Mouse (Mus musculus): ENCODE data around the gene Otud7a.

Otud7a gene

DNA sequence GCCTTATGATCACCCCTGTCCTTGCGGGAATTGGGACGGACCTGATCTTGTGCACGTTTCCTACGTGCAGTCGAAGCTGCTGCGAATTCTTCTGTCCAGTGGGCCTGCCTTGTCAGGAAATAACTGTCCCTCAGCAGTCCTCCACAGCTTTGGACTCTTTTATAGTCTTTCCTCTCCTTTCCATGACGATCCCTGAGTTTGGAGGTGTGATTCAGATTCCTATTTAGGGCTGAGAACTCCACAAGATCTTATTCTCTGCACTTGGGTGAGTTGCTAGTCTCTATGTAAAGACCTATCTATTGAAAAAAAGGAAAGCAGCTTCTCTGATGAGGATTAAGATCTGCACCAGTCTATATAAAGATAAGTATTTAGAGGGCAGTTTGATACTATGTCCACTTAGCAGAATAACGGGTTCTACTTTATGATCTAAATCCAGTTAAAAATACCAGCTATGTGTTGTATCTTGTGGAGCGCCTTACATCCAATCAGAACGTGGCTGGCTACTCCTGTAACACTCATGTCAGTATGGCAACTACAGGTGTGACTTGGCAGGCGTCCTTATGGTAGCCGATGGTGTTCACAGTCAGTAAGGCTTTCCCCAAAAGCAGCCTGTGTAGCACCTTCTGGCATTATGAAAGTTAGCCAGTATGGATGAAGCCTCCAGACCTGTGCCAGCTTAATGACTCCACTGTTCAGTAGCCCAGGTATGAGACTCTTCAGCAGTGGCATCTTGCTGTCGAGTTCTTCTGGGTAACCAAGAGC, 274.8 kb downstream of the Otud7a start:
- DNase-seq, result no peak

DNA sequence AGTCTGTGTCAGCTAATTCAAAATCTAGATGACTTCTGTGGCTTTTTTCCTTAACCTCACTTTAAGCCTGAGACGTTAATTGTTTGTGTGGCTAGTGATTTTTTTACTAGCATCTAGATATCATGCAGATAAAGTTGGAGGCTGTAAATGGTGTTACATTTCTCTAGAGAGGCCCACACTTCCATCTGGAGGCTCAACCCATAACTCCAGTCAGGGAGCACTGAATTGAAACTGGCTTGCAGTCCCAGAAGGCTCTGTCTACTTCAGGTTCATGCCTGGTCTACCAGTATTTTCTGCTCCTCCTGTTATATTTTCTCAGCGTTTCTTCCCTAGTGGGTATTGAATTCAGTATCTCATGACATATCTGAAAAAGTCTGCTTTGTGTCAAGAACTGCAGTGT, 276.1 kb downstream of the Otud7a start:
- DNase-seq, result no peak

GRCm38 (mm10) chr7:63725040-63725729, 280.6 kb downstream of the Otud7a start:
- no peak for DNase-seq

DNA sequence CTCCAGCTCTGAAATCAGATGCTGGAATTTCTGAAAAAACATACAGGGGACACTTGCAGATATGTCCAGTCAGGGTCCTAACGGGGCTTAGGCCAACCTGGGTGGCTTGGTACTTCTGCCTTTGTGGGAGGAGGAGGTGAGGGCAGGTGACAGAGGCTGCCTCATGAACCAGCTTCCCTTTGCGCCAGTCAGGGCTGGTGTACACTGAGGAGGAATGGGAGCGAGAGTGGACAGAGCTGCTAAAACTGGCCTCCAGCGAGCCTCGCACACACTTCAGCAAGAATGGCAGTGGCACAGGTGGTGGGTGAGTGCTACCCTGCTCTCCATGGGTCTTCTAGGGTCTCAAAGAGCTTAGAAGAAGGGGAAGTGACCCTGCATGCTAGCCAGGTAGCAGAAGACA, 285.1 kb downstream of the Otud7a start:
- DNase-seq, result no peak

- DNase-seq, result no peak
Observed at GRCm38 (mm10) chr7:63730012-63730411, 285.5 kb downstream of the Otud7a start.

DNA sequence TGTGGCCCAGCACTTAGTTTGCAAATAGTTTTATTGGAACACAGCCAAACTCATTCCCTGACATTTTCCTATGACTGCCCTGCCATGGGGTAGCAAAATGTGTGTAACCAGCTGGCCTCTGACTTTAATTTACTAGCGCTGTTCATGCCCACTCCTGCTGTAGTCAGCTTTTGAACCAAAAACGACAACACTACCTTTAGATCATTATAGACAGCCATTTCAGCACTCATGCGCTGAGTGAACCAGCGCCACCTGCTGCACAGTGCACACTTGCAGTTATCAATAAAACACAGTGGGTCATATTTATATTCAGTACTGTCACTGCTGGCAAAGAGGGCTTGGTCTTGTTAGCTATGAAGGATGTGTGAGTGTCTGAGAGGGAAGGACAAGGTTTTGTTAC, 293.2 kb downstream of the Otud7a start:
- no peak for DNase-seq

- no peak for DNase-seq
Observed at GRCm38 (mm10) chr7:63738142-63738541, 293.6 kb downstream of the Otud7a start.

DNA sequence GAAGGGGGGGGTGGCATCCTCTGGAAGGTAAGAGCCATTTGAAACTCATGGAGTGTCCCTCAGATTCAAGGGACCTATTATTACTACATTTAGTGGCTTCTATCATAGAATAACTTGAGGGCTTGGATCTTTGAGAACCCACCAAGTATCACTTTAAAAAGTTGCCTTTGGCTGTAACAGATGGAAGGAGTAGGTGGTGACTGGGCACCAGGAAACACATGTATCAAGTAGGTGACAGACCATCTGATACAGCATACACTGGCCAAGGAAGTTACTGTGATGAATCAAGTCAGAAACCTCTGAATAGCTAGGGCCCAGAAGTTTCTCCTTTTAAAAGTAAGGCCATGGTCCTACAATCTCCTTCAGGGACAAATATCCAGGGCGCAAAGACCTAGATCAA, 298.6 kb downstream of the Otud7a start:
- no peak for DNase-seq

DNA sequence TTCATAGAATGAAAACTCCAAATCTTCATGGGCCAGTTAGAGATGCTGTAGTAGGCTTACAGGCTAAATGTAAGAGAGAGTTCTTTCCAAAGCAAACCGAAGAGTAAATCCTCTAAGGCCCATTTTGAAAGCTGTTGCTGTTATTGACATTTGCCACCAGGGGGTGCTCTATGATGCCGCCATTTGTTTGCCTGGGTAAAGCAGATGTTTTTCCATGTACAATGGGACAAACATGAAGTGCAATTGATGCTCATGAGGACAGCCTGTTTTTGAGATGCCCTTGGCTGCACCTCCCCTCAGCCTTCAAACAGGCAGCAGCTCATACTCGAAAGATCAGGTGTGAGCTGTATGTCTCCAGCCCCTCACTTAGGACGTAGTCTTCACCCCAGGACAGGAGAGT, 307.5 kb downstream of the Otud7a start:
- DNase-seq, result peak; percentile 66

DNA sequence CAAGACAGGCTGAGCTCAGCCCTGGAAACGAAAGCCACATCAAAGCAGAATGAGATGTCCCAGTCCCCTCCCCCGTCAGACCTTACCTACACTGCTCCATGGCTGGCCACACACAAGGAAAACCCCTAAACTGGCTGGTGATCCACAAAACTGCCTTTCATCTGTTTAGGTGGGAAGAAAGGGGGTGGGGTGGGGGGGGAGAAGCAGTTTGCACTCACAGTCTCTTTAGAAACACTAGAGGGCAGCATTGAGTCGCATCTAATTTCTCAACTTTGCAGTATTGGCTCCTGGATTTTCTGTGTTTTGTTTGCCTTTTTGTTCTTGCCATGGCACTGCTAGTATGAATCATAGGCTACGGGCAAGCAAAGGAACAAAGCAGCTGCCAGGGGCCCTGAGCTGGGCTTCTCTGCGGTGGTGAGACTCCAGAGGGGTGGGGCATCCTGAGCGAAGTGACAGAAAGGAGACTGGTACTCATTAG, 308.8 kb downstream of the Otud7a start:
- DNase-seq, result peak; percentile 68

DNA sequence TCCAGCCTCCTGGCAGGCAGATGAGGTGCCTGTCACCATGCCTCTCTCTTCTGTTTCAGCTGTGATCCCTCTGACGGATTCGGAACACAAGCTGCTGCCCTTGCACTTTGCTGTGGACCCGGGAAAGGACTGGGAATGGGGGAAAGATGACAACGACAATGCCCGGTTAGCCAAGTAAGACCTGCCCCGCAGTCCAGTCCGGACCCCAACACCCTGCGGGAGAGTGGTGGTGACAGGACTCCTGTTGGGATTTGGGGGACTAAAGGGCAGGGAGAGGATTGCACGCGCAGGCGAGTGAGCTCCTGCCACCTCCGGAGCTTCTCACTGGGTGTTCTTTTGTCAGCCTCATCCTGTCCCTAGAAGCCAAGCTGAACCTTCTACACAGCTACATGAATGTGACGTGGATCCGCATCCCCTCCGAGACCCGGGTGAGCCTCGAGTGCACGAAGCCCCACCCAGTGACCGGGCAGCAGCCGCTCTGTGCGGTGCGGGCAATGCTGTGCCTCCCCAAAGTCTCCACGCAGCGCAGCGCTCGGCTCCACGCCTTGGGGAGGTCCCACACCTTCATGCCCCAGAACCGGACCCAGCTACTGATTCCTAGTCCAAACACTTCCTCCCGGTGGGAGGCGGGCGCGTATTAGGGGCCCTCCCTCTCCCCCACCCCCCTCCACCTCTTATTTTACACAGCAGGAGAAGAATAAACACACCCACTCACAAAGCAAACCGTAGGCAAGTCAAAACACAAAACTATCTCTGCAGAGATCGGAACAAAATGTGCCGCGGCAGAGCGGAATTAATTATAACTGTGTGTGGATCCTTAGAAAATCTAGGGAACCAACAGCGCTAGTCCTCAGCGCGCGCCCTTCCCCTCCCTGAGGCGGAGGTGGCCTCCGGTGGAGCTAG, 310.3 kb downstream of the Otud7a start:
- DNase-seq, result peak; percentile 58

DNA sequence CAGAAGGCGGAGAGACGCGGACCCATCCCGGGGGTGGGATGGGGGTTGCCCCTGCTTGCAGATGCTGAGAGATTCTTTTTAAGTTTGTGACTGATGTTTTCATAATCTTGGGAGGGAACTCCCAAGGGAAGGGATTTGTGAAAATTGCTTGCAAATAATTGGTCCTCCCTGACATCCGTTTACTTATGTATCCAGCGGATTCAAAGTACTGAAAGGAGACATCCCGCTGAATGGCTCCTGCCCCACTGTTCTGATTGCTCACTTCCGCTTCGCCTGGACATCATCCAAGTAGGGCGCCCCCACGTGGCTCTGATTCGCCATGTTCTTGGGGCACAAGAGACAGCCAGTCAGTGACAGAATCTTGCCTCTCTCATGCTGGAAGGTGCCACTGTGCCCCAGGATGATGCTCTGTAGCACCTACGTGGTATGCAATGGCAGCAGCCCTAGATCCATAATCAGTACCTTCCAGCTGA, 311.0 kb downstream of the Otud7a start:
- DNase-seq, result peak; percentile 94

DNA sequence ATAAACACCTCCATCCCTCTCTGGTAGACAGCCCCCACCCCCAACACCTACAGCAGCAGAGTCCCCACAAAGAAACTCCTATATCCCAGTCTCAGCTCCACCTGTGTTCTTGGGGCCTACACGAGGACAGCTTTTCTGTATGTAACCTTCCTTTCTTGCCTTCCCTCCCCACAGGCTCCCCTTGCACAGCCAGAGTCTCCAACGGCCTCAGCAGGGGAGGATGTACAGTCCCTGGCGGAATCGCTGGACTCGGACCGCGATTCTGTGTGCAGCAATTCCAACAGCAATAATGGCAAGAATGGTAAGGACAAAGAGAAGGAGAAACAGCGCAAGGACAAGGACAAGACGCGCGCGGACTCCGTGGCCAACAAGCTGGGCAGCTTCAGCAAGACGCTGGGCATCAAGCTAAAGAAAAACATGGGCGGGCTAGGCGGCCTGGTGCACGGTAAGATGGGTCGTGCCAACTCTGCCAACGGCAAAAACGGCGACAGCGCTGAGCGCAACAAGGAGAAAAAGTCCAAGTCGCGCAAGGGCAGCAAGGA, 312.7 kb downstream of the Otud7a start:
- DNase-seq, result no peak

DNA sequence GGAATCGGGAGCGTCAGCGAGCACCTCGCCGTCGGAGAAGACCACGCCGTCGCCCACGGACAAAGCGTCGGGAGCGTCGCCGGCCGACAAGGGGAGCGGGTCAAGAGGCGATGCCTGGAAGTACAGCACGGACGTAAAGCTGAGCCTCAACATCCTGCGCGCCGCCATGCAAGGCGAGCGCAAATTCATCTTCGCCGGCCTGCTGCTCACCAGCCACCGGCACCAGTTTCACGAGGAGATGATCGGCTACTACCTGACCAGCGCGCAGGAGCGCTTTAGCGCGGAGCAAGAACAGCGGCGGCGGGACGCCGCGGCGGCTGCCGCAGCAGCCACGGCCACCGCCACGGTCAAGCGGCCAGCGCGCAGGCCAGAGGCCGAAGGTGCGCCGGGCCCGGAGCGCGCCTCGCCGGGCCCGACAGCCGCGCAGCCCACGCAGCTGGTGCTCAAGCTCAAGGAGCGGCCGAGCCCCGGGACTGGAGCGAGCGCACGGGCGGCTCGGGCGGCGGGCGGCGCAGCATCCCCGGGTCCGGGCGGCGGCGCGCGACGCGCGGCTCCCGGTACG, 313.2 kb downstream of the Otud7a start:
- DNase-seq, result no peak

- no peak for DNase-seq
Observed at GRCm38 (mm10) chr7:63758240-63758826, 313.8 kb downstream of the Otud7a start.

GRCm38 (mm10) chr7:63759606-63760005, 315.1 kb downstream of the Otud7a start:
- DNase-seq, result no peak

DNA sequence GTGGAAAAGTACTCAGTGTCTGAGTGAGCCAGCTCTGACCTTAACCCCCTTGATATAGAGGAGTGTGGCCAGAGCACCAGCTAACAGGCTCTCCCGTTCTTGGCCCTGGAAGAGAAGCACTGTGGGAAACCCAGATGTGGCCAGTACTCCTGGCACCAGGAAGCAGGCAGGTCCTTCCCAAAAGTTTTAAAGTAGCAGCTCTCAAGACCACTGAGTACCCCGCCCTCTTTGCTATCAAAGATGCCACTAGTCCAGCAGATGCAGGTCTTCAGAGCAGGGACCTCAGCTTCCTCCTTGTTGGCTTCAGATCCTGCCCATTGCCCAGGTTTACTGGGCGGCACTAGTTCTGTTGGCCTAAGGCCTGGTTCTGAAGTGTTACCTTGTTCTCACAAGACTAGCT, 318.0 kb downstream of the Otud7a start:
- no peak for DNase-seq

- no peak for DNase-seq
Observed at GRCm38 (mm10) chr7:63768398-63769029, 324.0 kb downstream of the Otud7a start.

- no peak for DNase-seq
Observed at GRCm38 (mm10) chr7:63773268-63773667, 328.7 kb downstream of the Otud7a start.

DNA sequence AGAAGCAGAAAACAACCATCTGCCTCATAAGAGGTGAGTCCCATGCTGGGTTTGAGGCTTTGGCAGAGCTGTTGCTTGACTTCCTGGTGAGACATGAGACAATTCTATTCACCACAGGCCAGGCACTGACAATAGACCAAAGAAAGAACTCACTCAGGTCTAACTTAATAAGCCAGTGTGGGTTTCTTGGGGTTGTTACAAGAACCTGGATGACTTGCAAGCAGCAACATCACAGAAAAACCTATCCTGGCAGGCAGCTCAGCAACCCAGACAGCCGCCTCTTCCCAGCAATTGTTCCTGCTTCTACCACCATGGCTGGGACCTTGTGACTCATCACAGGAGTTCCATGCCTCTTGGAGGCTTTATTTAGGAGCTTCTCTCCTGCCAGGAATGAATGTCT, 329.7 kb downstream of the Otud7a start:
- no peak for DNase-seq

GRCm38 (mm10) chr7:63777328-63777727, 332.8 kb downstream of the Otud7a start:
- no peak for DNase-seq

- DNase-seq, result no peak
Observed at GRCm38 (mm10) chr7:63780821-63781220, 336.3 kb downstream of the Otud7a start.

Measured in lung, postnatal 10 days (tissue).